Mouse (Mus musculus): ENCODE measurements at regions not wholly inside any gene's neighbourhood (a gene's known extent, or its start where the extent isn't known, plus 50 kb on each side); places are given as distances from the start of the nearest gene placed in this dataset.

- no peak for DNase-seq (ENCODE audit: low spot score)
Observed at GRCm38 (mm10) chr12:7192591-7192990, 784.9 kb upstream of the Apob start.

GRCm38 (mm10) chr12:7198098-7198497 is 779.4 kb upstream of the Apob start:
- DNase-seq (ENCODE audit: low spot score): no peak

GRCm38 (mm10) chr12:7200879-7201278 is 776.6 kb upstream of the Apob start:
- no peak for DNase-seq (ENCODE audit: low spot score)

GRCm38 (mm10) chr12:7215686-7216085 is 761.8 kb upstream of the Apob start:
- DNase-seq (ENCODE audit: low spot score): peak; percentile 28

GRCm38 (mm10) chr12:7217499-7217898 is 759.9 kb upstream of the Apob start:
- DNase-seq (ENCODE audit: low spot score): no peak

GRCm38 (mm10) chr12:7228124-7228523 is 749.3 kb upstream of the Apob start:
- no peak for DNase-seq (ENCODE audit: low spot score)

GRCm38 (mm10) chr12:7228541-7229225 is 748.8 kb upstream of the Apob start:
- DNase-seq (ENCODE audit: low spot score): no peak

GRCm38 (mm10) chr12:7250324-7250723 is 727.1 kb upstream of the Apob start:
- no peak for DNase-seq (ENCODE audit: low spot score)

GRCm38 (mm10) chr12:7270587-7270986 is 706.9 kb upstream of the Apob start:
- DNase-seq (ENCODE audit: low spot score): no peak

- no peak for DNase-seq (ENCODE audit: low spot score)
Observed at GRCm38 (mm10) chr12:7284354-7285036, 693.0 kb upstream of the Apob start.

GRCm38 (mm10) chr12:7291557-7291956 is 685.9 kb upstream of the Apob start:
- no peak for DNase-seq (ENCODE audit: low spot score)

GRCm38 (mm10) chr12:7297026-7297425 is 680.4 kb upstream of the Apob start:
- DNase-seq (ENCODE audit: low spot score): no peak

GRCm38 (mm10) chr12:7321453-7321852 is 656.0 kb upstream of the Apob start:
- no peak for DNase-seq (ENCODE audit: low spot score)

GRCm38 (mm10) chr12:7328620-7329019 is 648.8 kb upstream of the Apob start:
- peak; percentile 53 for DNase-seq (ENCODE audit: low spot score)

All from layer of hippocampus, adult 11-12 months (tissue).